Mouse (Mus musculus) retina, postnatal 1 day (tissue): ENCODE results near the gene Tab1.

Source experiments
- DNase-seq: peaks from one replicate; pipeline ENCODE4 v3.0.0-alpha.2; 2012

Tab1 gene

GRCm38 (mm10) chr15:80137945-80138791 lies 5.2 kb downstream of the Tab1 start:
- no peak for DNase-seq

GRCm38 (mm10) chr15:80140302-80140701 lies 7.4 kb downstream of the Tab1 start:
- no peak for DNase-seq

GRCm38 (mm10) chr15:80140878-80141277 lies 8.0 kb downstream of the Tab1 start:
- no peak for DNase-seq

GRCm38 (mm10) chr15:80142130-80142529 lies 9.2 kb downstream of the Tab1 start:
- DNase-seq, result peak; percentile 24

GRCm38 (mm10) chr15:80143760-80144159 lies 10.8 kb downstream of the Tab1 start:
- DNase-seq, result no peak

GRCm38 (mm10) chr15:80145397-80145796 lies 12.5 kb downstream of the Tab1 start:
- no peak for DNase-seq

GRCm38 (mm10) chr15:80146153-80146552 lies 13.2 kb downstream of the Tab1 start:
- DNase-seq, result no peak

- no peak for DNase-seq
Measured at GRCm38 (mm10) chr15:80147090-80147489, 14.2 kb downstream of the Tab1 start.

DNA sequence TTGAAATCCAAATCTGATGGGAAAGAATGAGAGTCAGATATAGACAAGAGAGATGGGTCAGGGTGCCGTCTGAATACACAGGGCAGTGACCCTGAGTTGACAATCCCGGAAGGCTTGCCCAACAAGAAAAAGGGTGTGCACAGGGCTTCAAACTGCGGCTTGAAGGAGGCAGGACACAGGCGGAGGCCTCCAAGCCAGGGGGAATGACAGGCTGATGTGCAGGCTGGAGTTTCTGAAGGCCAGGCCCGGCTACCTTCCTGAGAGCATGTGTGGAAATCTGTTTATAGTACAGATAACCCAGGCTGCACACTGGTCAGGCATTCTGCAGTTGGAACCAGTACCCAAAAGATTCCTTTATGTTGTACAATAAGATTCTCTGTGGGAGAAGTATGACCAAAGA lies 14.6 kb downstream of the Tab1 start:
- DNase-seq, result no peak

DNA sequence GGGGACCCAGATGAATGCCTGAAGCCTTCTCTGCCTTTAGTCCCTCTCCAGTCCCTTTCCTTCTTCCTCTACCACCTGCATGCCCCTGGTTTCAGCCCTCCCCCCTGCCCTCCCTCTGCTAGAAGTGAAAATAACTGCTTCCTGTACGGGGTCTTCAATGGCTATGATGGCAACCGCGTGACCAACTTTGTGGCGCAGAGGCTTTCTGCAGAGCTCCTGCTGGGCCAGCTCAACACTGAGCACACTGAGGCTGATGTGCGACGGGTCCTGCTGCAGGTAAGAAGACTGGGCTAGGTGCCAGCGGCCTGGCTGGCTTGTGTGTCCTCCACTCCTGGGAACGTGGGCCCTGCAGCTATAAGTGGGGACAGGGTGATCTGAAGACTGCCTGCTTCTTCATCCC lies 15.6 kb downstream of the Tab1 start:
- DNase-seq, result no peak

DNA sequence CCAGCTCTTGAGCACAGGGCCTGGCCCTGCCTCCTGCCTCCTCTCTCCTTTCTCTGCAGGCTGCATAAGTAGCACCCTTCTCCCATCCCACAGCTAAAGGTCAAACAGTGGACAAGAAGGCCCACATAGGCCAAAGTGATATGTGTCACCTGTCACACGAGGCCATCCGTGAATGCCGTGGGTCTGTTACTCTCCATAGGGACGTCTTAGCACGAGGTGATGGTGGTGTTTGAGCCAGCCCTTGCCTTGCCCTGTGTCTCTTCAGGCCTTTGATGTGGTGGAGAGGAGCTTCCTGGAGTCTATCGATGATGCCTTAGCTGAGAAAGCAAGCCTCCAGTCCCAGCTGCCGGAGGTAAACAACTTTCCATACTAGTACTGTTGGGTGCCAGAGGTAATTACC lies 16.6 kb downstream of the Tab1 start:
- DNase-seq, result no peak

DNA sequence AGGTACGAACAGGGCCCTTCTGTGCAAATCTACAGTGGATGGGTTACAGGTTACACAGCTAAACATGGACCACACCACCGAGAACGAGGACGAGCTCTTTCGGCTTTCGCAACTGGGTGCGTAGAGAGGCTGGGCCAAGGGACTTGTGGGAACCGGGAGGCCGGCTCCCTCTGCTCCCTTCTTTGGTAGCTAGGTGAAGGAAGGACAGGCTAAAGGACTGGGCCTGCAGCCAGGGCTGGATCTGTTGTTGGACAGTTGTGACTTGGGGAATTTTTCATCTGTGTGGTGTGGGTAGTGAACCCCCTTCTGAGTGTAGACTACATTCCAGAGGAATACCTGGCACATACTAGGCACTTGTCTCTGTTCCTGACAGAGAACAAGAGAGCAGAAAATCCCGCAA lies 19.7 kb downstream of the Tab1 start:
- DNase-seq, result no peak

GRCm38 (mm10) chr15:80153757-80154156 lies 20.8 kb downstream of the Tab1 start:
- no peak for DNase-seq

DNA sequence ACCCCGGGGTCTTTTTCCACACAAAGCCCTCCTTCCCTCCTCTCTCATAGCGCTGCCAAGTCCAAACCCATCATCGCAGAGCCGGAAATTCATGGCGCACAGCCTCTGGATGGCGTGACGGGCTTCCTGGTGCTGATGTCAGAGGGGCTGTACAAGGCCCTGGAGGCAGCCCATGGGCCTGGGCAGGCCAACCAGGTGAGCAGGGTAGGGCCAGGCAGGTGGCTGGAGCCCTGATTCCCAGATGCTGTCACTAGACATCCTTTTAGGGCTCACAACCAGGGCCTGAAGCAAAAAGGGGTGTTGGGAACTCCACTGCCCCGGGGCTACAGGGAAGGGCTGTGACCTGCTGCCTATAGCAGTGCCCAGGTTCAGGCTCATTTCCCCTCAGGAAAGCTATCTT lies 22.8 kb downstream of the Tab1 start:
- DNase-seq, result no peak

DNA sequence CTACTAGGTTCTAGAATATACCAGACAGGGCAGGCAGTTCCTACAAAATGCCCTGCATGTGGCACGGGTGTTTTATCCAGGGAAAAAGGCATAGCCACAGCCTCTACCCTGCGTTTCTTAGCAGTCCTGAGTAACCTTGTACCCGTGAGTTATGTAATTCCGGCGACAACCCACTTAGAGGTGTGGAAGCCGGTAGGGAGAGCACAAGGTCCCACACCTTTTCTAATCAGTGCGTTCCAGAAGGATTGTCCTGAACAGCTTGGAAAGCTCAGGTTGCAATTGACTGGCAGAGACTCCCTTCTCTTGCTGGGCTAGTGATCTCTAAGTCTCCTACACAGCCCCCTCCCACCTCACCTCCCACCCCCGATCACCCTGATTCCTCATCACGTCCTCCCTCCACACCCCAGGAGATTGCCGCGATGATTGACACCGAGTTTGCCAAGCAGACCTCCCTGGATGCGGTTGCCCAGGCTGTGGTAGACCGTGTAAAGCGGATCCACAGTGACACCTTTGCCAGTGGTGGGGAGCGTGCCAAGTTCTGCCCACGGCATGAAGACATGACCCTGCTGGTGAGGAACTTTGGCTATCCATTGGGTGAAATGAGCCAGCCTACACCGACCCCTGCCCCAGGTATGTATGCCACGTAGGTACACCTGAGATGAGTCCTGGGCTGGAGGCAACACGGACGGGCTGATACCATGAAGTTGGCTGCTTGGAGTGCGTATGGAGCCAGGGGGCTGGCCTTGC lies 24.4 kb downstream of the Tab1 start:
- DNase-seq, result no peak

DNA sequence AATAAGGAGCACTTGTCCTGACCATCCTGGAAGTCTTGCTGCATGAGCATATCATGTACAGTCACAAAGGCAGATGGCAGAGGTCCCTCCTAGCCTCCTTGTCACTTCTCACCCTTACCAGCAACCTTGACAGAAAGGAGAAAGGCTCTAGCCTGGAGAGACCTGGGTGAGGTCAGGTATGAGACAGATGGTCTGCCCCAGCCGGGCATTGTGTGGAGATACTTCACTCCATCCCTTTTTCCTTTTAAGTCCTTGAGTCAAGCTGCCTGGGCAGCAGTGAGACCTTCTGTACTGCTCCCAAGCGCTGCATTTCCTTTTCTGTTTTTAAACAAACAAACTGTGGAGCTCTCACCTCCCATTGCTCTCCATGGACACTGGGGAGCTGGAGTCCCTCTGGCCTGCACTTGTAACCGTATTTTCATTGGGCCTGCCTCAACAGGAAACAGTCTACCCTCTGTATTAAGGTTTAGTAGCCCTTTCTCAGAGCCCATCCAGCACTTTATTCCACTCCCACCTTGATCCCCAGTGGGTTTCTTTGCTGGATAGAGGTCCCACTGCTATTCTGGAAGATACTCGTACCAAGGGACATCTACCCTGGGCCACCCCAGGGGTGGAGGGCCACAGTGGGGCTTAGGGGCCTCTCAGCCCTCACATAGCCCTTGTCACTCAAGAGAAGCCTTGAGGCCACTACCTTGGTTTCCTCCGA lies 25.2 kb downstream of the Tab1 start:
- DNase-seq, result no peak

DNA sequence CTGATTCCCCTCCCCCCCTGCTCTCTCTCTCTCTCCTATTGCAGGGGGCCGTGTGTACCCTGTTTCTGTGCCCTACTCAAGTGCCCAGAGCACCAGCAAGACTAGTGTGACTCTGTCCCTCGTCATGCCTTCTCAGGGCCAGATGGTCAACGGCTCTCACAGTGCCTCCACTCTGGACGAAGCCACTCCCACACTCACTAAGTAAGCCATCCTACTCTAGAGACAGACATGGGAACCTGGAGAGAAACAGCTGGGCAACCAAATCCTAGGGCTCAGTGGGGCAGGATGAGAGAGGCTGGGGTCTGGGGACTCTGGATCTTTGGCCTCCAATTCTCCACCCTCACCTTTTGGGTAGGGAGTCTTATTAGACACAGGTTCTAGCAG lies 25.8 kb downstream of the Tab1 start:
- DNase-seq, result peak; percentile 37

DNA sequence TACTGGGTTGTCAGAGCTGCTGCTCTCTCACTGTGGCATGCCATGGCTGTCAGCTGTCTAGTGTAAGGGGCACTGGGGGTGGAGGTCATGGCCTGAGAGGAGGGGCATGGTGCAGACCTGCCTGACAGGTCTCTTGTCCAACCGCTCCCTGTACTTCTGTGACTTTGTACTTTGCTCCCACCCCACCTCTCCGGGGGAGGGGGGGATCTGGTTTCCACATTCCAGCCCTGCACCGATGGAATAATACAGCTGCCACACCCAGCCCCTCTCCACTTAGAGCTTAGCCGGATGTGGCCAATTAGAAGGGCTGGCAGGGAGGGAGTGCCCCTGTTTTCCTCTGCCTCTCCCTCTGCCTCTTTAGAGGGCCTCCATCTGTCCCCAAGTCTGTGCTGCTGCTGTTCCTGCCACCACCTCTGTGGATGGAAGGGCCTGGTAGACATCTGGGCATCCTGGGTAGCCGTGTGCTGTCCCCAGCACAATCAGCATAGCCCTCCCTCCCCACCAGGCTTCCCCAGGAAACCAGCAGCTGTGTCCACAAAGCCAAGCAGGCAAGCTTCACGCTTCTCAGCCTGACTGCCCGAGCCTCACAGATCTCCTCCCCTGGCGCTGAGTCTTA lies 26.5 kb downstream of the Tab1 start:
- DNase-seq, result peak; percentile 37

DNA sequence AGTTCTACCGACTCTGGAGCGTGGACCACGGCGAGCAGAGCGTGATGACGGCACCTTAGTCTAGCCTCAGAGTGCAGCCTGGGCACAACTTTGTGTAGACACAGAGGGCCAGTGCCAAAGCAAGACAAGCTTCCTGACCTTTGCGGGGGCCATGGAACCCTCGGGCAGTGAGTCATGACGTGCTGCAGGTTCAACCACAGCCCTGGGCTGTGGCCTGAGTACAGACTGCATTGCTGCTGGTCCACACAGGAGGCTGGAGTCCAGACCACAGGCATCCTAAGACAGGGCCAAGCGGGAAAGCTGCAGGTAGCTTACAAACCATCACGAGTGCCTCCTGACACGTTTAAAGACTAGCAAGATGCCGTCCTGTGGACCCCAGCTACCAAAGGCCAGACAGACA lies 27.3 kb downstream of the Tab1 start:
- DNase-seq, result no peak

GRCm38 (mm10) chr15:80160726-80161125 lies 27.8 kb downstream of the Tab1 start:
- DNase-seq, result no peak

GRCm38 (mm10) chr15:80161199-80161598 lies 28.3 kb downstream of the Tab1 start:
- no peak for DNase-seq

- no peak for DNase-seq
Measured at GRCm38 (mm10) chr15:80162401-80162964, 29.6 kb downstream of the Tab1 start.

DNA sequence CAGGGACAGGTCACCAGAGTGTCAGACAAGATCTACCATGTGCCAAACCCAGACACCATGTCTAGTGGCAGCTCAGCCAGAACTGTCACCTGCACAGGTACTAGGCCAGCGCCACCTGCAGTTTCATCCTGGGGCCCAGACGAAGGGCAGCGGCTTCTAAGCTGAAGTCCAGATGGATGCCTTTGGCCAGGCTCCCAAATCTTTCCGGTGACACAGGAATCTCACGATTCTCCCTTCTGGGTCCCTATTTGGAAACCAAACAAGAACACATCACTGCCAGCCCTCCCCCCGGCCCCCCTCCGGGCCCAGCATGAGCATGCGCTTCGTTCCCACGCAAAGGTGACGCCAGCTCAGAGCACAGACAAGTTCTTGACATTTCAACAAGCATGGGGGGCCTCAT lies 30.3 kb downstream of the Tab1 start:
- no peak for DNase-seq
